Mouse (Mus musculus) megakaryocyte, embryonic 14.5 days (primary cell): ENCODE measurements at regions not wholly inside any gene's neighbourhood (a gene's known extent, or its start where the extent isn't known, plus 50 kb on each side); places are given as distances from the start of the nearest gene placed in this dataset.

ENCODE experiments used
- H3K27me3 ChIP-seq: replicated peaks from 2 replicates; pipeline ENCODE3; 2012; ENCODE audit warnings: inconsistent platforms
- H3K36me3 ChIP-seq: replicated peaks from 2 replicates; pipeline ENCODE3; 2012; ENCODE audit warnings: low read length, inconsistent platforms, mixed read lengths
- H3K4me1 ChIP-seq: 2 replicates; pipeline ENCODE4 v1.6.1; 2012; ENCODE audit warnings: inconsistent platforms
- H3K4me3 ChIP-seq: replicated peaks from 2 replicates; pipeline ENCODE3; 2012; ENCODE audit warnings: moderate library complexity, mild to moderate bottlenecking, inconsistent platforms
- H3K9me3 ChIP-seq: 2 replicates; pipeline ENCODE4 v1.6.1; 2012; ENCODE audit warnings: inconsistent platforms
- FLI1 ChIP-seq: IDR thresholded peaks from 2 replicates; pipeline ENCODE4 v1.6.1; 2012; ENCODE audit warnings: low read length, inconsistent platforms, mixed read lengths
- GATA1 ChIP-seq: IDR thresholded peaks from 3 replicates; pipeline ENCODE4 v1.6.1; 2012; ENCODE audit warnings: mixed read lengths, low read length, inconsistent platforms, borderline replicate concordance

DNA sequence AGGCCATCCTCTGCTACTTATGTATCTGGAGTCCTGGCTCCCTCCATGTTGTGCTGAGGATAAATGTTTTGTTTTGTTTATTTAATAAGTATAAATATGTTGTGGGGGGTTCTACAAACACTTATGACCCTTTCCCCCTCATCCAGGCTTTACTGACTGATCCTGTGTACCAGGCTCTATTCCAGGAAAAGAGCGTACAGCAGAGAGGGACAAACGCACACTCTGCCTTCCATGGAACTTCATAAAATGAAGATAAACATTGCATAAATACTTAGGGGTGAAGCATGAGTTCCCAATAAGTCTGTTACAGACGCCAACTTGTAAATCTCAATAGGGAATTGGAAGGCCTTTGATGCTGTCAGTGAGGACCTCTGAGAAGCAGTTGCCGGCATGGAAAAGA lies 263.7 kb upstream of the Atp2b1 start:
- Histone ChIP-seq H3K36me3 (no peaks in the 10 kb centered on the region), H3K27me3 (no peaks in the 10 kb centered on the region), H3K4me1 (no peaks in the 10 kb centered on the region), H3K9me3 (peaks cover 4% of the 10 kb centered on the region), H3K4me3 (no peak overlapping the region)
- TF ChIP-seq GATA1 (no peak), FLI1 (no peak)

DNA sequence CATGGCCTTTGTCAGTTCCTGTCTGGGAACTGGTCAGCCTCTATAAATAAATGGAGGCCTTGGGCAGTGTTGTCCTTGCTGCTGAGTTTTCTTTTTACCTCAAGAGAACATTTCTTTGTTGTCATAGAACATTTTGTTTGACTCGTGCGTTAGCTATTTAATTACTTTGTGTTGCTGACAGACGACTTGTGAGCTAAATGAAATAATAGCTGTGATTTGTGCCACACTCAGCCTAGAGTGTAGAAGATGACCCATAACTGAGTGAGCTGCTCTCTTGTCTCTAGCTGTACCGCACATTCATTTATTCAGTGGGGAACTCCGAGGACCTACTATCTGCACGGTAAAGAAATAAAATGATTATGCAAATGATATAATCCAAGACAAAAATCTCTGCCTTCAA lies 263.1 kb upstream of the Atp2b1 start:
- Histone ChIP-seq H3K4me3 (no peak overlapping the region), H3K4me1 (no peaks in the 10 kb centered on the region), H3K9me3 (no peaks in the 10 kb centered on the region; the same call in none of the 2 replicates), H3K27me3 (no peaks in the 10 kb centered on the region), H3K36me3 (no peaks in the 10 kb centered on the region)
- TF ChIP-seq FLI1 = no peak
- TF ChIP-seq GATA1 = no peak

GRCm38 (mm10) chr10:98651599-98651998 lies 262.6 kb upstream of the Atp2b1 start:
- H3K4me1 ChIP-seq = no peaks in the 10 kb centered on the region
- no peaks in the 10 kb centered on the region; the same call in none of the 2 replicates for H3K9me3 ChIP-seq
- H3K27me3 ChIP-seq = no peaks in the 10 kb centered on the region
- no peak for TF ChIP-seq GATA1
- no peak for TF ChIP-seq FLI1
- no peaks in the 10 kb centered on the region for H3K36me3 ChIP-seq
- H3K4me3 ChIP-seq = no peak overlapping the region

- Histone ChIP-seq H3K9me3 (no peaks in the 10 kb centered on the region; the same call in none of the 2 replicates), H3K36me3 (no peaks in the 10 kb centered on the region), H3K27me3 (no peaks in the 10 kb centered on the region), H3K4me1 (no peaks in the 10 kb centered on the region), H3K4me3 (no peak overlapping the region)
- TF ChIP-seq FLI1 (no peak), GATA1 (no peak)
These were observed 262.1 kb upstream of the Atp2b1 start for GRCm38 (mm10) chr10:98652084-98652483.

DNA sequence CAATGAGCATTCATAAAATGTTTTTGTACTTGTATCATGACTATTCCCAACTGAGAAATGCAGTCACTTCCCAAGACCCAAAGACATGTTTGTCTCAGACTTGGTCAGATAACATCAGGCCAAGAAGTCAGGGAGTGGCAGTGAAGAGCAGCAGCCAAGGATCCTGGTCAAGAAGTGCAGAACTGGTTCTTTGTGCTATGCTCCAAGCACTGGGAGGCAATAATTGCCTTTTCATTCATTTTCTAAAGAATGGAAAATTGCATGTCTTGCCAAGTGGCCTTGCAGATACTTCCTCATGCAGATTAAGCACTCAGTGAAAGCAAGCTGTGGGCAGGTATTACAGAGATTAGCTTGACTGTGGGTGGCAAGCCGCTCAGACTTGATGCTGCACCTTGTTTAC lies 253.5 kb upstream of the Atp2b1 start:
- H3K36me3 ChIP-seq = no peaks in the 10 kb centered on the region
- no peak overlapping the region for H3K4me3 ChIP-seq
- H3K4me1 ChIP-seq = no peaks in the 10 kb centered on the region
- no peaks in the 10 kb centered on the region for H3K9me3 ChIP-seq
- no peaks in the 10 kb centered on the region for H3K27me3 ChIP-seq
- TF ChIP-seq GATA1 (no peak), FLI1 (no peak)

DNA sequence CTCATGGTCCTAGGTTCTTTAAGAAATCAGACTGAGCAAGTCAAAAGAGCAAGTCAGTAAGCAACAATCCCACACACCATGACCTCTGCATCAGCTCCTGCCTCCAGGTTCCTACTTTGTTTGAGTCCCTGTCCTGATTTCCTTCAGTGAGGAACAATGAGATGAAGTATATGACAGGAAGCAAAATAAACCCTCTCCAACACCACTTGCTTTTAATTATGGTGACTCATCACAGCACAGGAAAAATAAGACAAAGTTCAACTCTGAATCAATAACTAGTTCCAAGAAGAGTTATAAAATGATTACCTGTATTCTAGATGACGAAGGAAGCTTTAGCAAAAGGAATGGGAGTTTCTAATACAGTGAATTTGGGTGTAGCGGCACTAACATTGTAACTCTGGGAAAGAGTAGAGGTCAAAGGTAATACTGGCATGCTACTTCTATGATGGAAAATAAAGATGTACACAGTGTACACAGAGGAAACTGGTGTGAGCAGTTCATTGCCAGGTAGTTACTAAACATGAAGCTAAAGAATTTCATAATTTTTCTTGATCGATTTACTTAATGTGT lies 248.2 kb upstream of the Atp2b1 start:
- Histone ChIP-seq H3K4me3 (no peak overlapping the region), H3K27me3 (no peaks in the 10 kb centered on the region), H3K9me3 (no peaks in the 10 kb centered on the region)

DNA sequence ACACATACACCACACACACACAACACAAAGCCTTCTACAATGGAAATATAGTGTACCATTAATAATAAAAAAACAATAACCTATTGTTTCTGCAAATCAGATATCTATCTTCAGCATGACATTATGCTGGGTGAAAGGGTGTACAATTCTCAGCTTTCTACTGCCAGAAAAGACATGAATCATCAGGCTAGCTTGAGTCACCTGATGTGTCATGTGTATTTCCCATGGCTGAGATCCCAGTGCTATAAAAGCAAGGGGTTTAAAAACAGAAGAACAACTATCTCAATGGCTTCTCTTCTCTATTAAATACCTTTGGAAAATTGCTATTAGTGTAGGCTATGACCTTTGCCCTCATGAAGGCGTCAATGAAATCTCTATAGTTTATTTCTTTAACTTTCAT lies 246.5 kb upstream of the Atp2b1 start:
- no peaks in the 10 kb centered on the region for H3K36me3 ChIP-seq
- no peak overlapping the region for H3K4me3 ChIP-seq
- H3K27me3 ChIP-seq = no peaks in the 10 kb centered on the region
- no peaks in the 10 kb centered on the region; the same call in 1 of the 2 replicates for H3K9me3 ChIP-seq
- H3K4me1 ChIP-seq = no peaks in the 10 kb centered on the region
- TF ChIP-seq GATA1 = no peak
- no peak for TF ChIP-seq FLI1

More for the DNA sequence above, 248.2 kb upstream of the Atp2b1 start:
- no peak for TF ChIP-seq FLI1
- no peak for TF ChIP-seq GATA1
- Histone ChIP-seq H3K4me1 (no peaks in the 10 kb centered on the region), H3K36me3 (no peaks in the 10 kb centered on the region)

- H3K9me3 ChIP-seq = no peaks in the 10 kb centered on the region; the same call in 1 of the 2 replicates
- no peaks in the 10 kb centered on the region for H3K4me1 ChIP-seq
- no peaks in the 10 kb centered on the region for H3K27me3 ChIP-seq
- no peaks in the 10 kb centered on the region for H3K36me3 ChIP-seq
- TF ChIP-seq GATA1 (no peak), FLI1 (no peak)
- no peak overlapping the region for H3K4me3 ChIP-seq
These were observed 240.1 kb upstream of the Atp2b1 start for GRCm38 (mm10) chr10:98674131-98674530.

GRCm38 (mm10) chr10:98676907-98677306 lies 237.3 kb upstream of the Atp2b1 start:
- no peaks in the 10 kb centered on the region for H3K9me3 ChIP-seq
- H3K4me3 ChIP-seq = no peak overlapping the region
- no peaks in the 10 kb centered on the region for H3K27me3 ChIP-seq
- TF ChIP-seq FLI1 = no peak
- no peak for TF ChIP-seq GATA1
- no peaks in the 10 kb centered on the region for H3K36me3 ChIP-seq
- H3K4me1 ChIP-seq = no peaks in the 10 kb centered on the region

DNA sequence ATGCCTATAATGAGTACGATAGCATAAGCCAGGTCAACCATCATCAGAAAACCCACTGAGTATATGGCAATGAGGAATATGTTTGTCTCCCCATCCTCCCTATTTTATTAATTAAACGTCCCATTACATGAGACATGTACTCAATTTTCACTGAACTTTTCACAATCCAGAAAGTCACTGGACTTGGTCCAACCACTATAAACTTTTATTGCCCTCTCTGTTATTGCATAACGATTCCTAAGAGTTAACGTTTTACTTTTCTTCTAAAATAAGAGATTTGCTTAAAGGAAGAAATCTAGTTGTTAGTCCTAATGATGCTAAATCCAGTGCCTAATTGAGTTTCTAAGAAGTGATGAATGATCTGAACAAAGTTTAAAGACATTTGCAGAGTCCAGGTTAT lies 236.0 kb upstream of the Atp2b1 start:
- no peaks in the 10 kb centered on the region for H3K9me3 ChIP-seq
- TF ChIP-seq GATA1 (no peak), FLI1 (no peak)
- H3K36me3 ChIP-seq = no peaks in the 10 kb centered on the region
- no peaks in the 10 kb centered on the region for H3K27me3 ChIP-seq
- H3K4me1 ChIP-seq = no peaks in the 10 kb centered on the region
- H3K4me3 ChIP-seq = no peak overlapping the region
